Mouse (Mus musculus): ENCODE results near the gene Csrp1. TPM values are rescaled to one million over a fixed set of nuclear protein-coding genes. Genes with fewer than 3 reads are reported as not detected.
A peak's percentile ranks its signal among the peaks of the same experiment; 100 is the strongest.

Csrp1 gene
- polyA plus RNA-seq, 1 experiment from 2014 or later = 17.7 TPM

DNA sequence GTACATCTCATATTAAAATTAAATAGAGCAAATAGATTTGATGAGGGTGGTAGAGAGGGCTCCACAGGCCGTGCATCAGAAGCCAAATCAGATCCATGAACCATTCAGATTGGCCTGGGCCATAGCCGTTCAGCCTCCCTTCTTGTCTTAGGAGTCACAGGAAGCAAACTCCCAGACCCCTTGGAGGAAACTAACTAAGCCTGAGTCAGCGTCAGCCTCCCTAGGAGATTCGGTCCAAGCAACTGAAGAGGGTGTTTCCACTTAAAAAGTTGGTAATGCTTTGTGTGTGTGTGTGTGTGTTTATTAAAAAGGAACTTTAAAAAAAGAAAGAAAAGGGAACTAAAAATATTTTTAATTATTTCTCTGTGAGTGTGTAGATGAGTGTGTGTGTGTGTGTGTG is 35.0 kb upstream of the Csrp1 start:
- ATAC-seq (replicated peaks) = no peak
- WGBS = 71% methylated on average over 4 of the region's 4 CpGs
- peaks cover 21% of the 10 kb centered on the region for H3K4me1 ChIP-seq

DNA sequence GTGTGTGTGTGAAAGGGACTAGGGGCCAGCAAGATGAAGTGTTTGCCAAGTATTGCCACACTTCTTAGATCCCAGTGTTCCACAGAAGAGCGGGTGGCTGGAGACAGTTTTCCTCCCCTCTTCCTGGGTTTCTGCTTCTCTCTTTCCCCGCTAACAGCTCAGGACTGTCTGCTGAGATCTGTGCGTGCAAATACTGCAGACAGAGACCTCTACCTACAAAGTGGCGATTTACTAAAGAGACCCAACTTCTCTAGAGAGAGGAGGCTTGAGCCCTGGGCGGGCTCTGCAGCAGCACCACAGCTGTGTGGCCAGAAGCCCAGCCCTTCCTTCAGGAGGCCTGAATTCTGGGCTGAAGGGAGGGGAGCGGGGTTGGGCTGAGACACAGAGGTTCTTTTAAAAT is 34.5 kb upstream of the Csrp1 start:
- Histone ChIP-seq H3K4me3 (no peak overlapping the region), H3K4me2 (replicated peaks) (no peak overlapping the region), H3K27me3 (no peaks in the 10 kb centered on the region), H3K4me1 (peaks cover 21% of the 10 kb centered on the region), H3K9me3 (no peaks in the 10 kb centered on the region), H3K9ac (replicated peaks) (no peak overlapping the region), H3K36me3 (no peaks in the 10 kb centered on the region), H3K27ac (replicated peaks) (no peak overlapping the region)
- 54% methylated on average over 6 of the region's 6 CpGs for WGBS
- no peak for ATAC-seq (replicated peaks)

More for the DNA sequence above, 35.0 kb upstream of the Csrp1 start:
- H3K4me2 ChIP-seq (replicated peaks) = no peak overlapping the region
- H3K27me3 ChIP-seq = no peaks in the 10 kb centered on the region
- no peak overlapping the region for H3K27ac ChIP-seq (replicated peaks)
- no peaks in the 10 kb centered on the region for H3K9me3 ChIP-seq
- no peak overlapping the region for H3K9ac ChIP-seq (replicated peaks)
- no peak overlapping the region for H3K4me3 ChIP-seq
- no peaks in the 10 kb centered on the region for H3K36me3 ChIP-seq

GRCm38 (mm10) chr1:135686792-135687510 is 32.9 kb upstream of the Csrp1 start:
- Histone ChIP-seq H3K9ac (replicated peaks) (peak overlapping the region; percentile 31), H3K9me3 (no peaks in the 10 kb centered on the region), H3K4me2 (replicated peaks) (peak overlapping the region; percentile 97), H3K4me1 (peaks cover 21% of the 10 kb centered on the region), H3K27me3 (no peaks in the 10 kb centered on the region), H3K36me3 (no peaks in the 10 kb centered on the region), H3K4me3 (peak overlapping the region; percentile 56), H3K27ac (replicated peaks) (no peak overlapping the region)
- 0% methylated on average over 19 of the region's 19 CpGs for WGBS
- no peak; the same call in 1 of the 2 replicates for ATAC-seq (replicated peaks)

DNA sequence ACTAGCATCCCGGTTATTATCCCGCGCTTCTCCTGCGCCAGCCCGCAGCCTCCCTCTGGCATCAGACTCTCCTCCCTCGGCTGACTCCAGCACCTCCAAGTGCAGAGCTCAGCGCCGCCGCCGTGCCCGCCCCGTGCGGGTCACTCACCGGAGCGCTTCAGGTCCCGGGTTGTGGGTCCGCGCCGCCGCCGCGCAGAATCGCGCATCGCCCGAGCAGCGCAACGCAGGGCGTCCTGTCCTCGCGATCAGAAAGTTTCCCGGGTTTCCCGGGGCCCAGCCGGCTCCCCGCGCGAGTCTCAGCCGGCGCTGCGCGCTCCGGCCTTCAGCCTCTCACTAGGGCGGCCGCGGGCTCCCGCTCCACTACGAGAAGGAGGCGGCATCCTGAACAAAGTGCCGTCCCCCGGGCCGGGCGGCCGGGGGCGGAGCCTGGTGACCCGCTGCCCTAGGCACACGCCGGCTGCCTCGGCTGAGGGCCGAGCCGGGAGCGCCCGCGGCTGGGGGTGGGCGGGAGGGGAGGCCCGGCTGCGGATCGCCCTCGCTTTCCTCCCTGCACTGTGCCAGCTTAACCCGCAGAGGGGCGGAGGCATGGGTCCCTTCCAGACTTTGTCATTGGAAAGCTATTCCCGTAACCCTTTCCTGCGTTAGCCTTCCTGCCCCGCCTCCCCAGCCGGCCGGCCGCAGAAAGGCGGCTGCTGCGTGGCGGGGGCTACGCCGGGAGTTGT is 31.9 kb upstream of the Csrp1 start:
- ATAC-seq (replicated peaks) = peak; percentile 87
- Histone ChIP-seq H3K4me1 (peaks cover 21% of the 10 kb centered on the region), H3K9ac (replicated peaks) (peak overlapping the region; percentile 64), H3K27ac (replicated peaks) (peak overlapping the region; percentile 38), H3K4me2 (replicated peaks) (peak overlapping the region; percentile 97), H3K4me3 (peak overlapping the region; percentile 56), H3K36me3 (no peaks in the 10 kb centered on the region), H3K27me3 (no peaks in the 10 kb centered on the region), H3K9me3 (no peaks in the 10 kb centered on the region)
- WGBS = under 1% methylated on average over 63 of the region's 81 CpGs

DNA sequence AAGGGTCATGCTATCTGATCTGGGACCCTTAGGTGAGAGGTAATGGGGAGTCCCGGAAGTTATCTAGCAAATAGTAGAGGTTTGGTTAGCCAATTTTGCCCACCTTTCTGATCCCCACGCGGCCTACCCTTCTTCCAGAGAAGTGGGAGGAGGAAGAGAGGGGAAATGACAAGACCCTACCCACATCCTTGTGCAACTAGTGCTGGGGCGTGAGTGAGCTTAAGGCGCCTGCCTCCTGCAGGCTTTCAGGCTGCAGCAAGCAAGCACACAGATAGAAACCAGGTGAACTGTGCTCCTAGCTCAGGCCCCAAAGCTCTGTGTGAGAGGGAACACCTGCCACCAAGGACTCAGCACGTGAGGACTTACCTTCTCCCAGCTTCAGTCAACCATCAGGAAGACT is 31.2 kb upstream of the Csrp1 start:
- ATAC-seq (replicated peaks) = no peak

GRCm38 (mm10) chr1:135690784-135691416 is 29.0 kb upstream of the Csrp1 start:
- no peak overlapping the region for H3K9ac ChIP-seq (replicated peaks)
- no peak for ATAC-seq (replicated peaks)
- peaks cover 21% of the 10 kb centered on the region for H3K4me1 ChIP-seq
- no peak overlapping the region for H3K27ac ChIP-seq (replicated peaks)
- H3K4me3 ChIP-seq = no peak overlapping the region
- H3K36me3 ChIP-seq = no peaks in the 10 kb centered on the region
- H3K4me2 ChIP-seq (replicated peaks) = no peak overlapping the region
- H3K27me3 ChIP-seq = no peaks in the 10 kb centered on the region
- 72% methylated on average over 6 of the region's 6 CpGs for WGBS
- H3K9me3 ChIP-seq = no peaks in the 10 kb centered on the region

More for the DNA sequence above, 31.2 kb upstream of the Csrp1 start:
- Histone ChIP-seq H3K4me1 (peaks cover 21% of the 10 kb centered on the region), H3K27ac (replicated peaks) (peak overlapping the region; percentile 23; the same call in 1 of the 2 replicates), H3K27me3 (no peaks in the 10 kb centered on the region), H3K9ac (replicated peaks) (no peak overlapping the region), H3K36me3 (no peaks in the 10 kb centered on the region), H3K4me2 (replicated peaks) (peak overlapping the region; percentile 97), H3K9me3 (no peaks in the 10 kb centered on the region), H3K4me3 (peak overlapping the region; percentile 56)
- WGBS = 23% methylated on average over 6 of the region's 6 CpGs

- WGBS = 58% methylated on average over 10 of the region's 10 CpGs
- no peak for ATAC-seq (replicated peaks)
Observed at GRCm38 (mm10) chr1:135691417-135691815, 28.4 kb upstream of the Csrp1 start.

DNA sequence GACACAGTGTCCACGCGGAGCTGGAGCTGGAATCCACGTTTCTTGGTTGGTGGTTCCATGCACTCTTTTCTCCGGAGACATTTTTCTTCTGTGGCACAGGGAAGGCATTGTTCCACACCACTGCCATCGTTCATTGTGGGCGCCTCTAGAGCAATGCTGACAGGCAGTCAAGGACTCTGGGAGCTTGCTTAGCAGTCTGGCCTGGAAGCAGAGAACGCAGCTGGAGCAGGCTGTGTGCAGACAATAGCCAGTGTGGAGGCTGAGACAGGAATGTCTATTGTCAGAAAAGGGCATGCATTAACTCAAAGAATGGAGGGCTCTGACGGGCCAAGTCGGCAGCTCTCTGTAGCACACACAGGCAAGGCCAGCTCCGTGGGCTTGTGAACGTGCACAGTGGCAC is 25.7 kb upstream of the Csrp1 start:
- Histone ChIP-seq H3K4me2 (replicated peaks) (no peak overlapping the region), H3K36me3 (no peaks in the 10 kb centered on the region), H3K27me3 (peaks cover 6% of the 10 kb centered on the region; the same call in 1 of the 2 replicates), H3K4me1 (peaks cover 12% of the 10 kb centered on the region), H3K27ac (replicated peaks) (no peak overlapping the region), H3K4me3 (no peak overlapping the region), H3K9ac (replicated peaks) (no peak overlapping the region), H3K9me3 (no peaks in the 10 kb centered on the region)
- no peak for ATAC-seq (replicated peaks)
- 31% methylated on average over 11 of the region's 11 CpGs for WGBS

More at GRCm38 (mm10) chr1:135691417-135691815, 28.4 kb upstream of the Csrp1 start:
- no peak overlapping the region for H3K27ac ChIP-seq (replicated peaks)
- H3K9me3 ChIP-seq = no peaks in the 10 kb centered on the region
- H3K9ac ChIP-seq (replicated peaks) = no peak overlapping the region
- H3K4me2 ChIP-seq (replicated peaks) = no peak overlapping the region
- H3K4me1 ChIP-seq = peaks cover 19% of the 10 kb centered on the region
- no peaks in the 10 kb centered on the region for H3K36me3 ChIP-seq
- no peaks in the 10 kb centered on the region for H3K27me3 ChIP-seq
- no peak overlapping the region for H3K4me3 ChIP-seq

- H3K36me3 ChIP-seq = no peaks in the 10 kb centered on the region
- 76% methylated on average over 4 of the region's 4 CpGs for WGBS
- no peak overlapping the region for H3K4me2 ChIP-seq (replicated peaks)
- H3K4me1 ChIP-seq = peaks cover 17% of the 10 kb centered on the region
- ATAC-seq (replicated peaks) = no peak
- no peak overlapping the region for H3K4me3 ChIP-seq
- no peaks in the 10 kb centered on the region for H3K9me3 ChIP-seq
- peaks cover 6% of the 10 kb centered on the region; the same call in 1 of the 2 replicates for H3K27me3 ChIP-seq
- H3K9ac ChIP-seq (replicated peaks) = no peak overlapping the region
- H3K27ac ChIP-seq (replicated peaks) = no peak overlapping the region
Observed at GRCm38 (mm10) chr1:135697462-135697861, 22.4 kb upstream of the Csrp1 start.

DNA sequence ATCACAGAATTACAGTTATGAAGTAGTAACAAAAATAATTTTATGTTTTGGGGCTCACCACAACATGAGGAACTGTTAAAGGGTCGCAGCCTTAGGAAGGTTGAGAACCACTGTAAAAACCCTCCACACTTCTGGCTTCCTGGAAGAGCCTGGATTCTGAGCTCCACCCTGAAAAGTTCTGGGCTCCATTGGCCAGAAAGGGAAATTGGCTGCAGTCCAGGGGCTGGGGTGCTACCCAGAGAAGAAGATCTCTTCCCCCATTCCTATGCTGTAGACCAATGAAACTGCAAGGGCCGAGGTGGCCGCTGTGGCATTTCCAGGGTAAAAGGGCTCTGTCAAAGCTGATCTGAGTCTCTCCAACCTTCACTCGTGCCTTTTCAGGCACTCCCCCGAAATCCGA is 21.8 kb upstream of the Csrp1 start:
- H3K9me3 ChIP-seq = no peaks in the 10 kb centered on the region
- H3K4me1 ChIP-seq = peaks cover 17% of the 10 kb centered on the region
- peaks cover 6% of the 10 kb centered on the region; the same call in 1 of the 2 replicates for H3K27me3 ChIP-seq
- H3K4me3 ChIP-seq = no peak overlapping the region
- no peak overlapping the region for H3K4me2 ChIP-seq (replicated peaks)
- no peak for ATAC-seq (replicated peaks)
- no peak overlapping the region for H3K27ac ChIP-seq (replicated peaks)
- 36% methylated on average over 6 of the region's 6 CpGs for WGBS
- H3K36me3 ChIP-seq = no peaks in the 10 kb centered on the region
- no peak overlapping the region for H3K9ac ChIP-seq (replicated peaks)

- H3K36me3 ChIP-seq = no peaks in the 10 kb centered on the region
- no peak overlapping the region for H3K9ac ChIP-seq (replicated peaks)
- no peaks in the 10 kb centered on the region for H3K9me3 ChIP-seq
- H3K4me2 ChIP-seq (replicated peaks) = peak overlapping the region; percentile 71
- no peak for ATAC-seq (replicated peaks)
- H3K27me3 ChIP-seq = peaks cover 6% of the 10 kb centered on the region; the same call in 1 of the 2 replicates
- H3K4me3 ChIP-seq = peak overlapping the region; percentile 40; the same call in 1 of the 2 replicates
- 10% methylated on average over 11 of the region's 11 CpGs for WGBS
- H3K4me1 ChIP-seq = peaks cover 17% of the 10 kb centered on the region
- no peak overlapping the region for H3K27ac ChIP-seq (replicated peaks)
Observed at GRCm38 (mm10) chr1:135698451-135698921, 21.4 kb upstream of the Csrp1 start.
